ENCODE assay signal across 8 mouse cellular contexts in genomic region chr13:12519955-12520584, GRCm38 (mm10). TPM values are rescaled to one million over a fixed set of nuclear protein-coding genes. Genes with fewer than 3 reads are reported as not detected.
A peak's percentile ranks its signal among the peaks of the same experiment; 100 is the strongest.
DNase-seq lines count a peak whose midpoint lies in the region; ATAC-seq and TF ChIP-seq lines count a peak whose summit lies in the region.

TSS of gene Edaradd (minus strand) at chr13:12520438.

- H3K36me3 ChIP-seq in hindbrain, embryonic 13.5 days = no peaks in the 10 kb centered on the region

- H3K9me3 ChIP-seq in hindbrain, embryonic 13.5 days = no peaks in the 10 kb centered on the region

- H3K4me2 ChIP-seq in hindbrain, embryonic 13.5 days = peak within 1 kb of the TSS; percentile 90

- peak; percentile 73 for DNase-seq in MN1 (ENCODE audit: low spot score)
- DNase-seq in brain, embryonic 14.5 days (ENCODE audit: low read depth) = peak; percentile 76
- peak; percentile 41 for DNase-seq in gastrocnemius, adult 2 months
- peak; percentile 22 to 49 for DNase-seq in left cerebral cortex, postnatal 14 days (ENCODE audit: low spot score in 2 of 2)
- peak; percentile 21 for DNase-seq in right cerebral cortex, adult 18-20 months
- peak; percentile 12 for DNase-seq in urinary bladder, postnatal 10 days (ENCODE audit: low spot score)

- peaks cover 13% of the 10 kb centered on the region; the same call in 1 of the 2 replicates for H3K4me1 ChIP-seq in hindbrain, embryonic 13.5 days (replicated peaks)

- WGBS in hindbrain, embryonic 13.5 days = under 1% methylated on average over 35 of the region's 35 CpGs

- H3K27ac ChIP-seq in gastrocnemius, adult 2 months = 0 out of 2 replicates have a peak within 1 kb of the TSS, but pooled peaks have one; percentile 16
- no peak within 1 kb of the TSS for H3K27ac ChIP-seq in hindbrain, embryonic 13.5 days

- no peak for TF ChIP-seq POLR2A in brain, embryonic 14.5 days (IDR thresholded peaks at IDR 0.05; ENCODE audit: borderline replicate concordance, extremely low read depth, insufficient read depth, insufficient read length, poor library complexity, severe bottlenecking)

- H3K4me3 ChIP-seq in gastrocnemius, adult 2 months = peak within 1 kb of the TSS; percentile 71
- peak within 1 kb of the TSS; percentile 51 for H3K4me3 ChIP-seq in hindbrain, embryonic 13.5 days

- H3K9ac ChIP-seq in hindbrain, embryonic 13.5 days = peak within 1 kb of the TSS; percentile 72

- intact Hi-C loops in gastrocnemius, adult 2 months (cut with DNase I) = no loop called here
- intact Hi-C loops in left cerebral cortex, postnatal 14 days (cut with DNase I) = no loop called here

- peak; percentile 54; the same call in 1 of the 2 replicates for TF ChIP-seq CTCF in brain, embryonic 14.5 days (IDR thresholded peaks at IDR 0.05; ENCODE audit: borderline replicate concordance, extremely low read depth, insufficient read depth, insufficient read length)
- peak; percentile 34 for TF ChIP-seq CTCF in gastrocnemius, adult 2 months (IDR thresholded peaks at IDR 0.05)

- ATAC-seq in hindbrain, embryonic 13.5 days (ENCODE audit: low FRiP score) = peak; percentile 81
- peak; percentile 74 for ATAC-seq in megakaryocyte, adult 5-6 weeks (ENCODE audit: poor library complexity, severe bottlenecking)

- peaks cover 25% of the 10 kb centered on the region for H3K27me3 ChIP-seq in hindbrain, embryonic 13.5 days

RNA-seq across cellular contexts. Expression of gene Edaradd, which starts in this region (rescaled TPM):
- polyA plus RNA-seq in brain, embryonic 14.5 days (2012; rRNA removed) = 0.69 and 0.98 TPM in 2 replicates
- total RNA-seq in gastrocnemius, adult 2 months (2021) = not detected
- polyA plus RNA-seq in hindbrain, embryonic 13.5 days (2015; fragmentation: Nextera tagmentation; extraction: Ambion mirVana) = 0.93 and 1.6 TPM in 2 replicates
- under 1 TPM; 0.18 to 0.25 TPM for total RNA-seq in left cerebral cortex, postnatal 14 days (2021)
- total RNA-seq in megakaryocyte, adult 5-6 weeks (2015) = 0.11 TPM in 1 of 2 replicates, not detected in the other
- total RNA-seq in megakaryocyte, adult 5-6 weeks (2017) = 0.24 and 0.29 TPM in 2 replicates

Comparison
In these comparisons a context has a peak if more than half of its experiments do, and no peak if none do; other contexts are left out.
1. Peak in DNase-seq in brain, embryonic 14.5 days; RNA of the gene not detected or under 1 TPM.
2. Peak in DNase-seq, H3K4me3 ChIP-seq and H3K27ac ChIP-seq in gastrocnemius, adult 2 months; RNA of the gene not detected or under 1 TPM.
3. Peak in DNase-seq in left cerebral cortex, postnatal 14 days; RNA of the gene not detected or under 1 TPM.
4. Peak in ATAC-seq in megakaryocyte, adult 5-6 weeks; RNA of the gene not detected or under 1 TPM.
5. DNase-seq: peak in every context shown above with its lines; median percentile 76 in brain, embryonic 14.5 days; 73 in MN1; 41 in gastrocnemius, adult 2 months; 36 in left cerebral cortex, postnatal 14 days; 21 in right cerebral cortex, adult 18-20 months; 12 in urinary bladder, postnatal 10 days.